7 mouse cellular contexts compared by ENCODE assay signal in genomic region chr3:101378102-101378501, GRCm38 (mm10). TPM values are rescaled to one million over a fixed set of nuclear protein-coding genes. Genes with fewer than 3 reads are reported as not detected.
DNase-seq lines count a peak whose midpoint lies in the region; ATAC-seq lines count a peak whose summit lies in the region.

No protein-coding gene starts in this region.

- no peak overlapping the region for H3K27ac ChIP-seq in liver, embryonic 16.5 days (ENCODE audit: low read length)
- H3K27ac ChIP-seq in neural tube, embryonic 15.5 days (replicated peaks) = peak overlapping the region; percentile 83

- peak overlapping the region; percentile 74; the same call in 1 of the 2 replicates for H3K9ac ChIP-seq in liver, embryonic 16.5 days (ENCODE audit: low read depth, low read length)
- H3K9ac ChIP-seq in neural tube, embryonic 15.5 days (replicated peaks) = peak overlapping the region; percentile 94

- H3K27me3 ChIP-seq in liver, embryonic 16.5 days (ENCODE audit: control insufficient read depth, insufficient read depth, low read depth, low read length) = peaks cover 7% of the 10 kb centered on the region; the same call in 1 of the 2 replicates
- H3K27me3 ChIP-seq in neural tube, embryonic 15.5 days (replicated peaks) = no peaks in the 10 kb centered on the region

- H3K4me2 ChIP-seq in liver, embryonic 16.5 days (ENCODE audit: low read depth, low read length) = peak overlapping the region; percentile 99
- H3K4me2 ChIP-seq in neural tube, embryonic 15.5 days = peak overlapping the region; percentile 80

- DNase-seq in NIH3T3 (ENCODE audit: low read depth) = peak; percentile 7
- DNase-seq in embryo, embryonic 11 days = peak; percentile 72
- DNase-seq in heart, postnatal 4 days = peak; percentile 48
- DNase-seq in ovary, postnatal 14 days (ENCODE audit: low spot score) = no peak
- no peak for DNase-seq in right cerebral cortex, postnatal 25 days

- 3% methylated on average over 12 of the region's 12 CpGs for WGBS in liver, embryonic 16.5 days (ENCODE audit: insufficient replicate concordance)
- WGBS in neural tube, embryonic 15.5 days = 2% methylated on average over 12 of the region's 12 CpGs

- H3K4me3 ChIP-seq in liver, embryonic 16.5 days (ENCODE audit: low read depth, low read length) = peak overlapping the region; percentile 76
- peak overlapping the region; percentile 90 for H3K4me3 ChIP-seq in neural tube, embryonic 15.5 days (replicated peaks)

- no peaks in the 10 kb centered on the region for H3K9me3 ChIP-seq in liver, embryonic 16.5 days (replicated peaks; ENCODE audit: control insufficient read depth, low read length)
- no peaks in the 10 kb centered on the region for H3K9me3 ChIP-seq in neural tube, embryonic 15.5 days (replicated peaks)

- no peak for ATAC-seq in liver, embryonic 16.5 days (ENCODE audit: low read depth)
- peak; percentile 39; the same call in 1 of the 2 replicates for ATAC-seq in neural tube, embryonic 15.5 days (ENCODE audit: low FRiP score)

- peaks cover 32% of the 10 kb centered on the region for H3K4me1 ChIP-seq in liver, embryonic 16.5 days (ENCODE audit: control insufficient read depth, low read depth, low read length)
- H3K4me1 ChIP-seq in neural tube, embryonic 15.5 days = peaks cover 58% of the 10 kb centered on the region

- no peaks in the 10 kb centered on the region for H3K36me3 ChIP-seq in liver, embryonic 16.5 days (ENCODE audit: control insufficient read depth, insufficient read depth)
- H3K36me3 ChIP-seq in neural tube, embryonic 15.5 days = no peaks in the 10 kb centered on the region

RNA-seq across cellular contexts. Expression of gene Igsf3, which starts 1.2 kb away (rescaled TPM):
- total RNA-seq in heart, postnatal 4 days (2021) = 10 to 100 TPM; 26.9 to 29.8 TPM
- polyA plus RNA-seq in liver, embryonic 16.5 days (2015; fragmentation: Nextera tagmentation; extraction: Ambion mirVana) = 3.8 and 4.3 TPM in 2 replicates
- polyA plus RNA-seq in neural tube, embryonic 15.5 days (2015; fragmentation: Nextera tagmentation; extraction: Ambion mirVana) = 84.8 and 89.7 TPM in 2 replicates

Comparison
In these comparisons a context has a peak if more than half of its experiments do, and no peak if none do; other contexts are left out.
1. DNase-seq: peak in NIH3T3 (single experiment), embryo, embryonic 11 days (single experiment) and heart, postnatal 4 days (single experiment); none in ovary, postnatal 14 days (single experiment) and right cerebral cortex, postnatal 25 days (single experiment).
2. RNA of gene Igsf3, which starts 1.2 kb away (polyA plus RNA-seq): 84.8 to 89.7 TPM in neural tube, embryonic 15.5 days; 3.8 to 4.3 TPM in liver, embryonic 16.5 days; every median in the first group is over 10 times any median in the second.